In genomic region chr14:60790103-60790502, GRCm38 (mm10) we compare ENCODE assay signal across 10 mouse cellular contexts. TPM values are rescaled to one million over a fixed set of nuclear protein-coding genes. Genes with fewer than 3 reads are reported as not detected.
DNase-seq lines count a peak whose midpoint lies in the region; ATAC-seq and TF ChIP-seq lines count a peak whose summit lies in the region.
"Had no signal": no experiment of that assay in that cellular context is flagged by ENCODE, and none has a peak within 500 bp of the region (broad histone marks: within the 10 kb centered on the region; RNA-seq: fewer than 3 reads in every experiment).

No protein-coding gene starts in this region.

- no peaks in the 10 kb centered on the region for H3K9me3 ChIP-seq in ES-E14 (ENCODE audit: control insufficient read depth, insufficient read depth, low read depth, low read length)

- ATAC-seq in granulocyte monocyte progenitor cell, adult 5-6 weeks (replicated peaks; ENCODE audit: poor library complexity, severe bottlenecking), result peak; percentile 86
- peak; percentile 96 for ATAC-seq in megakaryocyte-erythroid progenitor cell, adult 5-6 weeks (replicated peaks; ENCODE audit: low FRiP score, low TSS enrichment, poor library complexity, severe bottlenecking)

- H3K4me3 ChIP-seq in ES-E14 (ENCODE audit: insufficient read depth in 1 of 2, low read depth in 1 of 2, low read length in 2 of 2, poor library complexity in 1 of 2, severe bottlenecking in 1 of 2), result no peak overlapping the region
- H3K4me3 ChIP-seq: erythroblast, embryonic 14.5 days had no signal

- in situ Hi-C loops in ES-E14 (cut with MboI; ENCODE audit: low sequenced_read_pairs in 2 of 2, unreplicated experiment in 2 of 2), result loop anchor here (10.0 kb wide), 2 partner anchors 325 to 505 kb away; no protein-coding TSS in a partner anchor

- H3K9ac ChIP-seq in ES-E14 (ENCODE audit: insufficient read depth, low read depth, low read length, poor library complexity, severe bottlenecking), result no peak overlapping the region

- DNase-seq in layer of hippocampus, adult 11-12 months (ENCODE audit: low spot score), result peak; percentile 64
- no peak for DNase-seq in layer of hippocampus, adult 9-11 months
- DNase-seq in ES-E14 (ENCODE audit: low read depth, low spot score), result peak; percentile 66
- DNase-seq in cerebellum, adult 11-12 months, result peak; percentile 36
- DNase-seq in kidney, postnatal 14 days, result peak; percentile 65
- DNase-seq in testis, postnatal 10 days (ENCODE audit: low spot score), result peak; percentile 70

- no peaks in the 10 kb centered on the region for H3K4me1 ChIP-seq in ES-E14 (ENCODE audit: control insufficient read depth in 2 of 2, insufficient read depth in 2 of 2, low read length in 2 of 2, poor library complexity in 1 of 2)

- H3K36me3 ChIP-seq in ES-E14 (ENCODE audit: control insufficient read depth, insufficient read depth, low read length, poor library complexity, severe bottlenecking), result peaks cover 19% of the 10 kb centered on the region; the same call in 1 of the 2 replicates

- no peak overlapping the region for H3K27ac ChIP-seq in ES-E14 (ENCODE audit: insufficient read depth, low read depth, low read length, poor library complexity, severe bottlenecking)
- H3K27ac ChIP-seq: macrophage had no signal

TF ChIP-seq in ES-E14, 5 proteins besides CTCF, POLR2A, EP300 and RAD21:
- TF ChIP-seq ZC3H11A (IDR thresholded peaks at IDR 0.05; ENCODE audit: borderline replicate concordance, low read depth, low read length) (peak; percentile 35), MAFK (IDR thresholded peaks at IDR 0.05; ENCODE audit: insufficient read depth, low read depth, low read length) (no peak)

RNA-seq across cellular contexts. Expression of gene Mipep, which starts 5.7 kb away (rescaled TPM):
- total RNA-seq in ES-E14 (2012; rRNA removed), result 7.9 and 17.3 TPM in 2 replicates
- 19.7 and 25.8 TPM in 2 replicates for total RNA-seq in granulocyte monocyte progenitor cell, adult 5-6 weeks (2014; fragmentation: Nextera tagmentation)
- 24.0 and 25.5 TPM in 2 replicates for total RNA-seq in granulocyte monocyte progenitor cell, adult 5-6 weeks (2017)
- total RNA-seq in megakaryocyte-erythroid progenitor cell, adult 5-6 weeks (2014; fragmentation: Nextera tagmentation), result 15.8 and 19.6 TPM in 2 replicates
- 20.2 and 34.2 TPM in 2 replicates for total RNA-seq in megakaryocyte-erythroid progenitor cell, adult 5-6 weeks (2017)

RNA-seq across cellular contexts. Expression of gene C1qtnf9, which starts 22.2 kb away (rescaled TPM):
- total RNA-seq in ES-E14 (2012; rRNA removed), result 0.49 and 0.90 TPM in 2 replicates
- total RNA-seq in granulocyte monocyte progenitor cell, adult 5-6 weeks (2014; fragmentation: Nextera tagmentation), result not detected in 2 replicates
- not detected in 2 replicates for total RNA-seq in granulocyte monocyte progenitor cell, adult 5-6 weeks (2017)
- total RNA-seq in megakaryocyte-erythroid progenitor cell, adult 5-6 weeks (2014; fragmentation: Nextera tagmentation), result not detected in 2 replicates
- not detected in 2 replicates for total RNA-seq in megakaryocyte-erythroid progenitor cell, adult 5-6 weeks (2017)
